Mouse (Mus musculus): ENCODE results near the gene Gpank1. TPM values are rescaled to one million over a fixed set of nuclear protein-coding genes. Genes with fewer than 3 reads are reported as not detected.

The Gpank1 gene
- 15.3 and 17.2 TPM in 2 replicates for polyA plus RNA-seq (2015; fragmentation: Nextera tagmentation; extraction: Ambion mirVana)

GRCm38 (mm10) chr17:35121143-35121799, at the start of gene Gpank1:
TSS of gene Gpank1 (plus strand) at chr17:35121455.

GRCm38 (mm10) chr17:35076507-35077176, 44.6 kb upstream of the Gpank1 start, which contains the start of gene Ly6g6e:
TSS of gene Ly6g6e (plus strand) at chr17:35076902.

GRCm38 (mm10) chr17:35077786-35078233, 43.4 kb upstream of the Gpank1 start, which contains the start of gene Ly6g6d:
TSS of gene Ly6g6d (minus strand) at chr17:35078065.

GRCm38 (mm10) chr17:35085208-35085865, 35.9 kb upstream of the Gpank1 start, which contains the start of gene Ly6g6f:
TSS of gene Ly6g6f (minus strand) at chr17:35085610.

GRCm38 (mm10) chr17:35088825-35089644, 32.2 kb upstream of the Gpank1 start, which contains the start of gene Abhd16a:
TSS of gene Abhd16a (plus strand) at chr17:35089263.

GRCm38 (mm10) chr17:35108097-35108496, 13.2 kb upstream of the Gpank1 start, which contains the start of gene Ly6g5c:
TSS of gene Ly6g5c (plus strand) at chr17:35108279.

GRCm38 (mm10) chr17:35115046-35116019, 5.9 kb upstream of the Gpank1 start, which contains the start of gene Ly6g5b:
TSS of gene Ly6g5b (minus strand) at chr17:35115428.

GRCm38 (mm10) chr17:35121871-35122303, 632 bp downstream of the Gpank1 start, which contains the start of gene Csnk2b:
TSS of gene Csnk2b (minus strand) at chr17:35122053.

GRCm38 (mm10) chr17:35126206-35126611, 5.0 kb downstream of the Gpank1 start, which contains the start of gene D17H6S53E:
TSS of gene D17H6S53E (plus strand) at chr17:35126373.

GRCm38 (mm10) chr17:35131500-35132173, 10.4 kb downstream of the Gpank1 start, which contains the start of gene Apom:
TSS of gene Apom (minus strand) at chr17:35132050.

GRCm38 (mm10) chr17:35134801-35135590, 13.7 kb downstream of the Gpank1 start, which contains the start of gene Bag6:
TSS of gene Bag6 (plus strand) at chr17:35135178.

GRCm38 (mm10) chr17:35164568-35165450, 43.6 kb downstream of the Gpank1 start, which contains the start of gene Prrc2a:
TSS of gene Prrc2a (minus strand) at chr17:35164897.

Other genes starting within 250 kb of the Gpank1 start
- gene Zbtb12, start 242.0 kb upstream of the Gpank1 start, polyA plus RNA-seq (2015; fragmentation: Nextera tagmentation; extraction: Ambion mirVana), result 6.0 and 6.9 TPM in 2 replicates
- gene Gm20547, start 239.4 kb upstream of the Gpank1 start, polyA plus RNA-seq (2015; fragmentation: Nextera tagmentation; extraction: Ambion mirVana), result not detected in 2 replicates
- gene C2, start 223.2 kb upstream of the Gpank1 start, polyA plus RNA-seq (2015; fragmentation: Nextera tagmentation; extraction: Ambion mirVana), result 4.2 and 4.8 TPM in 2 replicates
- gene Ehmt2, start 223.0 kb upstream of the Gpank1 start, polyA plus RNA-seq (2015; fragmentation: Nextera tagmentation; extraction: Ambion mirVana), result 59.7 and 73.8 TPM in 2 replicates
- gene Slc44a4, start 207.0 kb upstream of the Gpank1 start, polyA plus RNA-seq (2015; fragmentation: Nextera tagmentation; extraction: Ambion mirVana), result 0.10 TPM in 1 of 2 replicates, not detected in the other
- 40.7 and 44.0 TPM in 2 replicates for gene Neu1, start 190.2 kb upstream of the Gpank1 start, polyA plus RNA-seq (2015; fragmentation: Nextera tagmentation; extraction: Ambion mirVana)
- gene Hspa1b, start 162.2 kb upstream of the Gpank1 start, polyA plus RNA-seq (2015; fragmentation: Nextera tagmentation; extraction: Ambion mirVana), result 0.79 and 1.4 TPM in 2 replicates
- gene Gm20481, start 151.5 kb upstream of the Gpank1 start, polyA plus RNA-seq (2015; fragmentation: Nextera tagmentation; extraction: Ambion mirVana), result not detected in 2 replicates
- gene Hspa1a, start 149.3 kb upstream of the Gpank1 start, polyA plus RNA-seq (2015; fragmentation: Nextera tagmentation; extraction: Ambion mirVana), result 13.8 and 15.5 TPM in 2 replicates
- gene Hspa1l, start 148.8 kb upstream of the Gpank1 start, polyA plus RNA-seq (2015; fragmentation: Nextera tagmentation; extraction: Ambion mirVana), result 0.58 and 0.76 TPM in 2 replicates
- 88.6 and 94.3 TPM in 2 replicates for gene Lsm2, start 139.6 kb upstream of the Gpank1 start, polyA plus RNA-seq (2015; fragmentation: Nextera tagmentation; extraction: Ambion mirVana)
- gene Vars, start 120.5 kb upstream of the Gpank1 start, polyA plus RNA-seq (2015; fragmentation: Nextera tagmentation; extraction: Ambion mirVana), result 38.5 and 45.0 TPM in 2 replicates
- gene Vwa7, start 104.9 kb upstream of the Gpank1 start, polyA plus RNA-seq (2015; fragmentation: Nextera tagmentation; extraction: Ambion mirVana), result 0.25 and 0.59 TPM in 2 replicates
- gene Sapcd1, start 93.4 kb upstream of the Gpank1 start, polyA plus RNA-seq (2015; fragmentation: Nextera tagmentation; extraction: Ambion mirVana), result 3.2 and 4.4 TPM in 2 replicates
- 1.6 and 2.0 TPM in 2 replicates for gene Msh5, start 74.7 kb upstream of the Gpank1 start, polyA plus RNA-seq (2015; fragmentation: Nextera tagmentation; extraction: Ambion mirVana)
- 72.4 and 75.0 TPM in 2 replicates for gene Clic1, start 71.5 kb upstream of the Gpank1 start, polyA plus RNA-seq (2015; fragmentation: Nextera tagmentation; extraction: Ambion mirVana)
- 173 and 187 TPM in 2 replicates for gene Ddah2, start 62.4 kb upstream of the Gpank1 start, polyA plus RNA-seq (2015; fragmentation: Nextera tagmentation; extraction: Ambion mirVana)
- gene Ly6g6c, start 56.1 kb upstream of the Gpank1 start, polyA plus RNA-seq (2015; fragmentation: Nextera tagmentation; extraction: Ambion mirVana), result not detected in 2 replicates
- gene Mpig6b, start 55.3 kb upstream of the Gpank1 start, polyA plus RNA-seq (2015; fragmentation: Nextera tagmentation; extraction: Ambion mirVana), result 0.19 and 0.22 TPM in 2 replicates
- gene Ly6g6e, start 44.6 kb upstream of the Gpank1 start, polyA plus RNA-seq (2015; fragmentation: Nextera tagmentation; extraction: Ambion mirVana), result 0.52 and 1.2 TPM in 2 replicates
- gene Ly6g6d, start 43.4 kb upstream of the Gpank1 start, polyA plus RNA-seq (2015; fragmentation: Nextera tagmentation; extraction: Ambion mirVana), result 0.81 and 1.9 TPM in 2 replicates
- 0.31 TPM in 1 of 2 replicates, not detected in the other for gene Ly6g6f, start 35.8 kb upstream of the Gpank1 start, polyA plus RNA-seq (2015; fragmentation: Nextera tagmentation; extraction: Ambion mirVana)
- 114 and 120 TPM in 2 replicates for gene Abhd16a, start 32.2 kb upstream of the Gpank1 start, polyA plus RNA-seq (2015; fragmentation: Nextera tagmentation; extraction: Ambion mirVana)
- gene Ly6g5c, start 13.2 kb upstream of the Gpank1 start, polyA plus RNA-seq (2015; fragmentation: Nextera tagmentation; extraction: Ambion mirVana), result not detected in 2 replicates
- 0.48 and 0.59 TPM in 2 replicates for gene Ly6g5b, start 6.0 kb upstream of the Gpank1 start, polyA plus RNA-seq (2015; fragmentation: Nextera tagmentation; extraction: Ambion mirVana)
- gene Csnk2b, start 598 bp downstream of the Gpank1 start, polyA plus RNA-seq (2015; fragmentation: Nextera tagmentation; extraction: Ambion mirVana), result 377 and 395 TPM in 2 replicates
- 9.6 and 11.8 TPM in 2 replicates for gene D17H6S53E, start 4.9 kb downstream of the Gpank1 start, polyA plus RNA-seq (2015; fragmentation: Nextera tagmentation; extraction: Ambion mirVana)
- gene Apom, start 10.6 kb downstream of the Gpank1 start, polyA plus RNA-seq (2015; fragmentation: Nextera tagmentation; extraction: Ambion mirVana), result 0.21 TPM in 1 of 2 replicates, not detected in the other
- gene Bag6, start 13.7 kb downstream of the Gpank1 start, polyA plus RNA-seq (2015; fragmentation: Nextera tagmentation; extraction: Ambion mirVana), result 51.1 and 58.5 TPM in 2 replicates
- 109 and 138 TPM in 2 replicates for gene Prrc2a, start 43.4 kb downstream of the Gpank1 start, polyA plus RNA-seq (2015; fragmentation: Nextera tagmentation; extraction: Ambion mirVana)
- gene Aif1, start 54.6 kb downstream of the Gpank1 start, polyA plus RNA-seq (2015; fragmentation: Nextera tagmentation; extraction: Ambion mirVana), result 15.4 and 15.5 TPM in 2 replicates
- 10.1 and 10.9 TPM in 2 replicates for gene Lst1, start 67.0 kb downstream of the Gpank1 start, polyA plus RNA-seq (2015; fragmentation: Nextera tagmentation; extraction: Ambion mirVana)
- 1.4 and 1.6 TPM in 2 replicates for gene Ltb, start 73.0 kb downstream of the Gpank1 start, polyA plus RNA-seq (2015; fragmentation: Nextera tagmentation; extraction: Ambion mirVana)
- gene Tnf, start 80.6 kb downstream of the Gpank1 start, polyA plus RNA-seq (2015; fragmentation: Nextera tagmentation; extraction: Ambion mirVana), result 0.12 TPM in 1 of 2 replicates, not detected in the other
- gene Lta, start 83.9 kb downstream of the Gpank1 start, polyA plus RNA-seq (2015; fragmentation: Nextera tagmentation; extraction: Ambion mirVana), result 0.71 and 1.0 TPM in 2 replicates
- 0.46 and 0.48 TPM in 2 replicates for gene Gm16181, start 99.4 kb downstream of the Gpank1 start, polyA plus RNA-seq (2015; fragmentation: Nextera tagmentation; extraction: Ambion mirVana)
- 210 and 227 TPM in 2 replicates for gene Atp6v1g2, start 112.2 kb downstream of the Gpank1 start, polyA plus RNA-seq (2015; fragmentation: Nextera tagmentation; extraction: Ambion mirVana)
- 12.5 and 13.2 TPM in 2 replicates for gene Nfkbil1, start 114.3 kb downstream of the Gpank1 start, polyA plus RNA-seq (2015; fragmentation: Nextera tagmentation; extraction: Ambion mirVana)
- gene Ddx39b, start 120.3 kb downstream of the Gpank1 start, polyA plus RNA-seq (2015; fragmentation: Nextera tagmentation; extraction: Ambion mirVana), result 251 and 271 TPM in 2 replicates
- gene H2-D1, start 141.3 kb downstream of the Gpank1 start, polyA plus RNA-seq (2015; fragmentation: Nextera tagmentation; extraction: Ambion mirVana), result 158 and 172 TPM in 2 replicates
- gene H2-Q1, start 198.9 kb downstream of the Gpank1 start, polyA plus RNA-seq (2015; fragmentation: Nextera tagmentation; extraction: Ambion mirVana), result 0.65 and 1.1 TPM in 2 replicates
- gene H2-Q2, start 220.8 kb downstream of the Gpank1 start, polyA plus RNA-seq (2015; fragmentation: Nextera tagmentation; extraction: Ambion mirVana), result 9.1 and 10.5 TPM in 2 replicates

All from neural tube, postnatal 0 days (tissue).